Mouse (Mus musculus) cerebellum, adult 2 months (tissue): ENCODE data around the gene Gpr35. TPM values are rescaled to one million over a fixed set of nuclear protein-coding genes. Genes with fewer than 3 reads are reported as not detected.

ENCODE experiments used
- DNase-seq, 2 experiments: peaks; one replicate each; pipeline ENCODE4 v3.0.0; 2021
- H3K27ac ChIP-seq: fragments of 200-500 bp; 2 replicates; pipeline ENCODE4 v1.5.1; 2012; ENCODE audit warnings: low read length, control low read depth, inconsistent platforms; ENCODE audit not compliant: insufficient read depth
- H3K27me3 ChIP-seq: fragments of 200-500 bp; 2 replicates; pipeline ENCODE4 v1.6.1; 2012; ENCODE audit warnings: inconsistent platforms, mild to moderate bottlenecking, low read length, moderate library complexity; ENCODE audit not compliant: control insufficient read depth, insufficient read depth
- H3K4me1 ChIP-seq: fragments of 200-500 bp; 2 replicates; pipeline ENCODE4 v1.6.1; 2011; ENCODE audit warnings: low read length; ENCODE audit not compliant: control insufficient read depth, insufficient read depth
- H3K4me3 ChIP-seq: fragments of 200-500 bp; replicated peaks from 2 replicates; pipeline ENCODE3; 2011; ENCODE audit warnings: mild to moderate bottlenecking, low read depth, low read length, control low read depth; ENCODE audit not compliant: insufficient read depth
- CTCF ChIP-seq: fragments of 200-500 bp; IDR thresholded peaks from 2 replicates; pipeline ENCODE4 v1.5.1; 2011; ENCODE audit warnings: low read depth, mild to moderate bottlenecking, control low read depth, low read length, moderate library complexity, borderline replicate concordance; ENCODE audit not compliant: insufficient read depth
- POLR2A ChIP-seq: fragments of 200-500 bp; IDR thresholded peaks from 2 replicates; pipeline ENCODE4 v1.6.1; 2011; ENCODE audit warnings: low read length, control low read depth, borderline replicate concordance; ENCODE audit not compliant: insufficient read depth
- WGBS: fragments of 180-500 bp; shearing (Covaris S2); methylation state at CpG from one replicate; pipeline ENCODE4 v1.1.7; 2018; 5-methylcytosine and 5-hydroxymethylcytosine counted together
- polyA plus RNA-seq: library from polyadenylated mRNA; depleted of rRNA; stranded (reverse); fragments of >200 nt; gene quantifications from 2 replicates; pipeline ENCODE4 v1.2.3, GENCODE M21; 2012

Gene Gpr35
- polyA plus RNA-seq, 1 experiment: 0.21 TPM

DNA sequence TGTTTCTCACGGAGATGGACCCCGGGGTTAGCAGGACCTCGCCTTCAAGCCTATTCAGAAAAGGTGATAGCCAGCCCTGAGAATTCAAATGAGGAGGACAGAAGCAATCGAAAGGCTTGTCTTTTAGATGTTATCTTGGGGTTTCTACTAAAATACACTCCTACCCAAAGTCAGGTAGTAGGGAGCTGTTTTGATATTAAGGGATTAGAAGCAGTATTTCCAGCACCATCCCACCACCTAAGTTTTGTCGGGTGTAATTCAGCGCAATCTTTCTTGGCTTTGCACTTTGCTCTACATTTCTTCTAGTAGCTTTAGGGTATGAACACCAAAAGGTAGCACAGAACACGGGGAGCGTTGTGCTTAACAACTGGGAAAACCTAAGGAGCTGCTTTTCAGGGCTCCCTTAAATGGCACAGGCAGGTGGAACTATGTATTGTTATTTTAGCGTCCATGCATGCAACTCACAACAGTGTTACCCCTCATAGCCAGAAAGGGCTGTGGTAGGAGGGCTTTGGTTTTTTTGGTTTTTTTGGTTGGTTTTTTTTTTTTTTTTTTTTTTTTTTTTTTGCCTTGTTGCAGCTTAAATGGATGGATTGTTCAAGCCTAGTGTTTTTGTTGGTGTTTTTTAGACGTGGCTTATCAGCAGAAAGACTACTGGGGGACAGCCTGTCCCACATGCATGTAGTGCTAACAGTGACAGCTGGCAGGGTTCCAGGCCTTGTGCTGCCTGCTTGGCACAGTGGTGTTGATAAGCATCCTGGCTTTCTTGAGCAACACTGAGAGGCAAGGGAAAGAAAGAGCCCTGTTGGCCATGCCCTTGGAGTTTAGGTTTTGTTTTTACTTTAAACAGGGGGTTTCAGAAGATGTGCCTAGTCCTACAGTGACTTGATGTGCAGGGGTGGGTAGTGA is 15.4 kb upstream of the Gpr35 start:
- peak; percentile 49 to 53 for DNase-seq
- H3K4me3 ChIP-seq: peak overlapping the region; percentile 70
- WGBS: 6% methylated on average over 10 of the region's 10 CpGs
- H3K4me1 ChIP-seq: peaks cover 6% of the 10 kb centered on the region
- H3K27ac ChIP-seq: no peak overlapping the region
- H3K27me3 ChIP-seq: no peaks in the 10 kb centered on the region
- TF ChIP-seq CTCF (no peak), POLR2A (no peak)

DNA sequence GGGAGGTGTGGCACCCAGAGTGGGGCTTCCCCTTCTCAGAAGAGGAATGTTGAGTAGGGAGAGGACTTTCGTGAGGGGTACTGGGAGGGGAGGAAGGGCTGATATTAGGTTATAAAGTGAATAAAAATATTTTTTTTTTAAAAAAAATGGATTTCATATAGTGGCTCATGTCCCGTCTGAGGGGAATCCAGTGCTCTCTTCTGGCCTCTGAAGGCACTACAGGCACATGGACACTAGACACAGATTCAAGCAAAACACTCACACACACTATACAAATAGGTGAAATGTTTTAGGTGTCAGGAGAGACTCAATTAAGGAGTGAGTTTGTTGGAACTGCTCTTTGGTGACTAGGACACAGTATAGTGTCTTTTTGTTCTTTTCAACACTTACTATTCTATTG is 14.7 kb upstream of the Gpr35 start:
- Histone ChIP-seq H3K4me3 (no peak overlapping the region), H3K4me1 (peaks cover 6% of the 10 kb centered on the region), H3K27me3 (no peaks in the 10 kb centered on the region), H3K27ac (no peak overlapping the region)
- TF ChIP-seq CTCF (no peak), POLR2A (no peak)
- DNase-seq: no peak
- 31% methylated on average over 2 of the region's 2 CpGs for whole genome bisulfite sequencing

DNA sequence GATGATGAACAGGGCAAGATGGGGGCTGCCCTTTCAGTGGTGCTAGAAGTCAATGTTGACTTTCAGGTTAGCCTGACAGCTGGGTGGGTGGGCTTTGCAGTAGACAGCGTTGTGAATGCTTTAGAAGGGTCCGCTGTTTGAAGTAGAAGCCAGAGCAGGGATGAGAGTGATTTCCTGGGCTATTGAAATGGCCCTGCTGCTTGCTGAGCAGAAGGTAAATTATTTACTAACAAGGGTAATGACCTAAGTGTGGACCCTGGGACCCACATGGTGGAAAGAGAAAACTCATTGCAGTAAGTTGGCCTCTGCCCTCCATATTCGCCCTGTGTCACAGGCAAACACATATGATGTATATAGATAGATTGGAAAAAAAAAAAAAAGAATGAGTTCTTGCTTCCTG is 14.2 kb upstream of the Gpr35 start:
- no peak for DNase-seq
- no peaks in the 10 kb centered on the region for H3K27me3 ChIP-seq
- no peak overlapping the region for H3K27ac ChIP-seq
- peaks cover 6% of the 10 kb centered on the region for H3K4me1 ChIP-seq
- 71% methylated on average over 3 of the region's 3 CpGs for WGBS
- TF ChIP-seq POLR2A: no peak
- TF ChIP-seq CTCF: no peak
- no peak overlapping the region for H3K4me3 ChIP-seq

DNA sequence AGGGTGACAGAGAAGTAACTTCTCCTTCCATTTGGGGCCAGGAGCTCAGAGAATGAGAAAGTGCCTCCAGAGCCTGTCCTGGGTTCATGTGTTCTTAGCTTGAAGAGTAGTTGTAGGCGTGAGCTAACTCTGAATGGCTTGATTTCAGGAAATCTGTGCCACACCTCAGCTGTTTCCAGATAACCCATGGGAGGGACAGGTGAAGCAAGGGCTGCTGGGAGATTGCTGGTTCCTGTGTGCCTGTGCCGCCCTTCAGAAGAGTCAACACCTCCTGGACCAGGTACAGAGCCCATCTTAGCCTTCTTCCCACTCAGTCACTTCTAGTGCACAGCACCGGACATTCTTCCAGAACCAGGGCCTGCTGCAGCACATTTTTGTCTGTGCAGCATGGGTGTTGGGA is 12.9 kb upstream of the Gpr35 start:
- Histone ChIP-seq H3K27me3 (no peaks in the 10 kb centered on the region), H3K4me1 (peaks cover 6% of the 10 kb centered on the region), H3K27ac (no peak overlapping the region), H3K4me3 (no peak overlapping the region)
- 91% methylated on average over 3 of the region's 3 CpGs for WGBS
- no peak for DNase-seq
- no peak for TF ChIP-seq CTCF
- TF ChIP-seq POLR2A: no peak

DNA sequence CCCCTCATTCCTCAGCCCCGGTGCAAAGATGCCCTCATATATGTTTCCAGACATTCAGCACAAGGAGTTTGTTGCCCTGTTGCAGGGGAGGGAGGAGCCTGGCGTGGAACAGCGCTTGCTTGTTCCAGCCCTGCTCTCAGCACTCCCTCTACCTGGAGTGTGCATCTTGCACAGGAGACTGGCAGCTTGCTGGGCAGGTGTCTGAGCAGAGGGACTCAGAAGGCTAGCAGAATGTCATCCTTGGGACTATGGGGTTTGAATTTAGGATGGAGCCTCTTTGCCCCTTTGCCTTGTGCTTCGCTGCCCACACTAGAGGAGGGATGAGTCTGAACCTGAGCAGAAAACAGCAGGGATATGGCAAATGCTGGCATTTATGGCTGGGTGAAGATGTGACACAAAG is 10.9 kb upstream of the Gpr35 start:
- no peaks in the 10 kb centered on the region for H3K27me3 ChIP-seq
- 95% methylated on average over 4 of the region's 4 CpGs for WGBS
- no peak overlapping the region for H3K27ac ChIP-seq
- H3K4me1 ChIP-seq: peaks cover 3% of the 10 kb centered on the region; the same call in 1 of the 2 replicates
- peak; percentile 57 to 67 for DNase-seq
- no peak for TF ChIP-seq POLR2A
- no peak for TF ChIP-seq CTCF
- H3K4me3 ChIP-seq: no peak overlapping the region

DNA sequence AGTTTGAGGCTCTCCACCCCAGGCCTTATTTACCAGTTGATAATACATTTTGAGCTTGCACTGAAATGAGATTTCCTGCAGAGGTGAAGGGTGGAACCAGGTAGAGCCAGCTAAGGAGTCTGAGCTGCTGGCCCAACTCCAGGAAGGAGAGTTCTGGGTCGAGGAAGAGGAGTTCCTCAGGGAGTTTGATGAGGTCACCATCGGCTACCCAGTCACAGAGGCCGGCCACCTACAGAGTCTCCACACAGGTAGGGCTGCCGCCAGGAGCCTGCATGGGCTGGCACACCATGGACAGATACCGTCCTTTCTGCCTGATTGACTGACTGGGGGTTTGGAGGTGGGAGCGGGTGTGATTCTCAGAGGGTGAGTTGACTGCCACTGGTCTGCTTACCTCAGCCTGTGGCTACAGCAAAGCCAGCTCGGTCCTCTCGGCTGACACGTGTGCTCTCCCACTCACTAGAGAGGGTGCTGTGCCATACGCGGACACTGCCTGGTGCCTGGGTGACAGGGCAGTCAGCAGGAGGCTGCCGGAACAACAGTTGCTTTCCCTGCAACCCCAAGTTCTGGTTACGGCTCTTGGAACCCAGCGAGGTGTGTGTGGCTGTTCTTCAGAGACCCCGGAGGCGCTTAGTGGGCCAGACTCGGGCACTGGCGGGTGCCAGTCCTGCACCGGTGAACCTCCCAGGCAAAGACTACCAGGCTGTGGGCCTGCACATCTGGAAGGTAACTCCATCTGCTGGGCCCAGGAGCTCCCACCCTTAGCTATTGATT is 7.3 kb upstream of the Gpr35 start:
- DNase-seq: no peak
- 87% methylated on average over 19 of the region's 19 CpGs for WGBS
- TF ChIP-seq POLR2A (no peak), CTCF (no peak)
- Histone ChIP-seq H3K27ac (no peak overlapping the region), H3K4me3 (no peak overlapping the region), H3K27me3 (no peaks in the 10 kb centered on the region), H3K4me1 (no peaks in the 10 kb centered on the region)

DNA sequence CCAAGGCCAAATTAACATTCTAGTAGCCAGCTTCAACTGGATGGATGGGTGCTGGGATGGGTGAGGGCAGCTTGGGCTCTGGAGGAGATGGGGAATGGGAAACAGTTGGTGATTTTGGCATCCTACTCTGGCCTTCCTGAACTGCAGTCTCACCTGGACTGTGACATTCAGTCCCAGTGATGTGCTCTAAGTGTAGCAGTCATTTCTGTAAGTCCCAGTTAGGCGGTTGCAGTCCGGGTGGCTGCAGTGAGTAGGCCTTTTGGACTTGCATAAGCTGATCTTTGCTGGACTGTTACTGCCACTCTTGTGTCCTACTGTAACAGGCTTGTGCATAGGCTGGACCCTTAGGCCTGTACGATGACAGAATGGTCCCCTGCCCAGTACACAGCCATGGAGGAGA is 2.7 kb upstream of the Gpr35 start:
- WGBS: 97% methylated on average over 3 of the region's 3 CpGs
- TF ChIP-seq POLR2A: no peak
- no peak for TF ChIP-seq CTCF
- Histone ChIP-seq H3K27me3 (no peaks in the 10 kb centered on the region), H3K4me3 (no peak overlapping the region), H3K27ac (no peak overlapping the region), H3K4me1 (no peaks in the 10 kb centered on the region)
- DNase-seq: no peak

DNA sequence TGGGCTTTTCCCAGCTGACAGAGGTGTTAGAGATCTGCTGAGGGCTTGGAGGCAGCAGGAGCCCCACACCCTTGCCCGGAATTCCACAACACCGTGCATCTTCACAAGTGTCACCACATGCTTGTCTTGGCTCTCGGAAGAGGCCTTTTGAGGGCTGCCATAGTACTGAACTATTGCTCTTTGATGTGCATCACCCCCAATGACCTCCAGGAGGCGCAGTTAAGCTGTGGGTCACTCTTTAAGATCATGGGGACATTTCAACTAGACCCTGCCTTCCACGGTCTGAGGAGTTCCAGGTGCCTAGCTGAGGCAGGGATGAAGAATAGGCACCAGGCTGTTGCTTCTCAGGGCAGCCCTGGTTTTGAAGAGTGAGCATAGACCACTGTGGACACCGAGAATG is 1.2 kb upstream of the Gpr35 start:
- no peak overlapping the region for H3K4me3 ChIP-seq
- H3K27me3 ChIP-seq: no peaks in the 10 kb centered on the region
- no peak overlapping the region for H3K27ac ChIP-seq
- 53% methylated on average over 6 of the region's 6 CpGs for WGBS
- no peaks in the 10 kb centered on the region for H3K4me1 ChIP-seq
- TF ChIP-seq POLR2A (no peak), CTCF (peak; percentile 48; the same call in 1 of the 2 replicates)
- DNase-seq: no peak
